Mouse (Mus musculus) layer of hippocampus, adult 11-12 months (tissue): Measurements from ENCODE around the gene Hist1h1e.
"Not testable (repeated sequence)": the region's sequence is repeated elsewhere in the genome, so short reads cannot be mapped to it uniquely, and the experiment has no call there.

Experiments
- DNase-seq: peaks from one replicate; pipeline ENCODE4 v3.0.0; 2022; ENCODE audit warnings: low spot score

Gene Hist1h1e

DNA sequence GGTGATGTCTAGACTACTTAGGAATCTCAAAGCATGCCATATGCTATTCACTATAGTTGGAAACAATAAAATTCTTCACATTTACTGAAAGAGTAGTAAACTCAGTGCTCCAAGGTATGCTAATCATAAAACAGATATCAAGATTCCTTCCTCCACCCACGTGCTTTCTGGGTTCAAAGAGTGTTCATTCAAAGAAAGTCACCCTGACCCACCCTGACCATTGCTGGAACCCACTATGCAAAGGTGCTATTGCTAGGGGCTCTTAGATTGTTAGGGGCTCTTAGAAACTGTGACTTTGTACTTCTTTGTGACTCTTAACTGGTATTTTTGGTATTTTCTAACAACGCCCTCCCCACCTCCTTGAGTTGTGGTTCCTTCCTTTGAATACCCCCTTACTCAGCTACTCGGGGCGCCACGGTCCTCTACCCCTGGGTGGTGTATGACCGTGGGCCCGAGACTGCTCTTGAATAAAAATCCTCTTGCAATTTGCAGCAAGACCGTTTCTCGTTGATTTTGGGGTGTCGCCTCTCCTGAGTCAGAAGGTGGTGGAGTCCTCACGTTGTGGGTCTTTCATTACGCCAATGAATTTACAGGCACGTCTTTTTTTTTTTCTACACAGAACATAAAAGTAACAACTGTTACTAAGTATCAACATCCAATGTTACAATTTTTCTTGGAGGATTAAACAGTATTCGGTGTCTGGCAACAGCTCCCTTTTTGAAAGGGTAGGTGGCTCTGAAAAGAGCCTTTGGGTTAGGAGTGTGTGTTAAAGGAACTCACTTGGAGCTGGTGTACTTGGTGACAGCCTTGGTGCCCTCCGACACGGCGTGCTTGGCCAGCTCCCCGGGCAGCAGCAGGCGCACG, 49.1 kb downstream of the Hist1h1e start:
- DNase-seq = not testable (repeated sequence)

DNA sequence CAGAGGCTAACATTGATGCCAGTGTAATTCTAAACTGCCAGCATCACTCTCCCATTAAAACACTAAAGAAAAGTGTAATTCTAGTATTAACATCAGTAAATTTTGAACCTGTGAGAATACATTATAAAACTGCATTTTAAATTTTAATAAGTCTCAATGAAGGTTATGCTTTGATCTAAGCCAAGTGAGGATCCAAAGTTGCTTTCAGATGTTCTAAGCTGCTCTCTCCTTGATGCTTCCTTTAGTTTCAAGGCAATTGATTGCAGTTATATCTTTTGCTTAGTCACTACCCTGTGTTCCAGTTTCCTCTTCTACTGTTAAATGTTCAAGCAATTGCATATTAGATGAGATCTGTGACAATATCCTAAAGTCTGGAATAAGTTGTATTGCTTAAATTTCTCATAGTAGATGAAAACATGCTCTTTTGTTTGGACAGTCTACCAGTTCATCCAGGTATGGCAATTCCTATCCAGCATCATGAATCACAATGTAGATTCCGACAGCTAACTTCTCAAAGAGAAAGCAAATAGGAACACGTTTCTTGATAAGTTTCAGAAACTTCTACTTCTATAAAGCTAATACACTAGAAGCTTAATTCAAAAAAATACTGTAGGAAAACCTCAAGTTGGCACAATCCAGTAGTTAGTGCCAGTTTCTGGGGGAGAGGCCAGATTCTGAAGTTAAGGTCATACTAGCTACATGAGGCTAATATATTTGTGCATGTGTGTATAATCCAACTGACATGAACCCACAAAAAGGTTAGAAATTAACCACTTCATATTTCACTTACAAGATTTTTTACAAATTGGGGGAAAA, 49.9 kb downstream of the Hist1h1e start:
- DNase-seq = no peak

DNA sequence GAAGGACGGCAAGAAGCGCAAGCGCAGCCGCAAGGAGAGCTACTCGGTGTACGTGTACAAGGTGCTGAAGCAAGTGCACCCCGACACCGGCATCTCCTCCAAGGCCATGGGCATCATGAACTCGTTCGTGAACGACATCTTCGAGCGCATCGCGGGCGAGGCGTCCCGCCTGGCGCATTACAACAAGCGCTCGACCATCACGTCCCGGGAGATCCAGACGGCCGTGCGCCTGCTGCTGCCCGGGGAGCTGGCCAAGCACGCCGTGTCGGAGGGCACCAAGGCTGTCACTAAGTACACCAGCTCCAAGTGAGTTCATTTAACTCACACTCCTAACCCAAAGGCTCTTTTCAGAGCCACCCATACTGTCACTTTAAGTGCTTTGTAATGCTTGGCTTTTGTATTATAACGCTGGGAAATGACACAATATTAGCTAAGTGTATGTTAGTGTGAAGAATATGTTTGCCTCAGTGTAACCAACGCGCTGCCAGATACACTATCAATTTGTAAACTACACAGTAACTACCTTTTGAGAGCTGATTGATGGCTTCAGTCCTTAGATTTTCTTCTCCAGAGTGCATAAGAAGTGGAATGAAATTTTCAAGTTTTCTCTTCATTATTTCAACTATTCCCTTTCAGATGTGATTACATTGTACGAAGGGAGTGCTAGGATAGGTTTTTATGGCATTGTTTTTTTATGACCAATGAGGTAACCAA, 50.7 kb downstream of the Hist1h1e start:
- DNase-seq = not testable (repeated sequence)

DNA sequence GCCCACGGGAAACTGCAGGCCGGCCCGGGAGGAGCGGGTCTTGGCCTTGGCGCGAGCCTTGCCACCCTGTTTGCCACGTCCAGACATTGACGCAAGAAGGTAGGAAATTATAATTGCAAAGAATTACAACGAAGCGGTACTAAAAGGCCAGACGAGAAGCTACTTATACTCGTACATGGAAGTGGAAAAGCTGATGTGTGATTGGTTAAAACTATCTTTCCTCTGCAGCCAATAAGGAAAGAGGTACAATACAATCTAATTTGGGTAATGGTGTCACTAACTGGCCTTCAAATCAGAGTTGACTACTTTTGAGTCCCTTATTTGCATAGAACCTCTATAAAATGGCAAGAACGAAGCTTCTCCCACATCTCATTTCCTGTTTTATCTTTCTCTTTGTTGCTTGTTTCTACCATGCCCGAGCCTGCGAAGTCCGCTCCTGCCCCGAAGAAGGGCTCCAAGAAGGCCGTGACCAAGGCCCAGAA, 51.3 kb downstream of the Hist1h1e start, which contains the start of the genes Hist1h2ae and Hist1h2bg:
Gene Hist1h2ae (minus strand): TSS at position 199 of the 482 bp plus-strand sequence.
Gene Hist1h2bg (plus strand): TSS at position 375 of the 482 bp plus-strand sequence.
- peak; percentile 78 for DNase-seq
